Mouse (Mus musculus): ENCODE measurements at regions not wholly inside any gene's neighbourhood (a gene's known extent, or its start where the extent isn't known, plus 50 kb on each side); places are given as distances from the start of the nearest gene placed in this dataset.

GRCm38 (mm10) chr6:117426363-117426762, 258.0 kb downstream of the Cxcl12 start:
- DNase-seq (ENCODE audit: low spot score), result no peak

GRCm38 (mm10) chr6:117427351-117428142, 259.2 kb downstream of the Cxcl12 start:
- DNase-seq (ENCODE audit: low spot score), result no peak

- DNase-seq (ENCODE audit: low spot score), result no peak
These were observed 260.1 kb downstream of the Cxcl12 start for GRCm38 (mm10) chr6:117428441-117428840.

- DNase-seq (ENCODE audit: low spot score), result peak; percentile 26
These were observed 262.8 kb downstream of the Cxcl12 start for GRCm38 (mm10) chr6:117430876-117431781.

- no peak for DNase-seq (ENCODE audit: low spot score)
These were observed 268.5 kb downstream of the Cxcl12 start for GRCm38 (mm10) chr6:117436851-117437250.

GRCm38 (mm10) chr6:117437411-117438101, 269.2 kb downstream of the Cxcl12 start:
- peak; percentile 45 for DNase-seq (ENCODE audit: low spot score)

GRCm38 (mm10) chr6:117448652-117449051, 280.3 kb downstream of the Cxcl12 start:
- DNase-seq (ENCODE audit: low spot score), result no peak

- DNase-seq (ENCODE audit: low spot score), result no peak
These were observed 282.7 kb downstream of the Cxcl12 start for GRCm38 (mm10) chr6:117451001-117451400.

- no peak for DNase-seq (ENCODE audit: low spot score)
These were observed 291.9 kb downstream of the Cxcl12 start for GRCm38 (mm10) chr6:117460193-117460592.

- no peak for DNase-seq (ENCODE audit: low spot score)
These were observed 296.8 kb downstream of the Cxcl12 start for GRCm38 (mm10) chr6:117465165-117465564.

GRCm38 (mm10) chr6:117465606-117466174, 297.4 kb downstream of the Cxcl12 start:
- no peak for DNase-seq (ENCODE audit: low spot score)

- DNase-seq (ENCODE audit: low spot score), result no peak
These were observed 311.0 kb downstream of the Cxcl12 start for GRCm38 (mm10) chr6:117479376-117479775.

- DNase-seq (ENCODE audit: low spot score), result no peak
These were observed 312.1 kb downstream of the Cxcl12 start for GRCm38 (mm10) chr6:117480396-117480795.

GRCm38 (mm10) chr6:117489161-117489560, 320.8 kb downstream of the Cxcl12 start:
- no peak for DNase-seq (ENCODE audit: low spot score)

- DNase-seq (ENCODE audit: low spot score), result no peak
These were observed 321.5 kb downstream of the Cxcl12 start for GRCm38 (mm10) chr6:117489761-117490396.

- DNase-seq (ENCODE audit: low spot score), result no peak
These were observed 326.6 kb downstream of the Cxcl12 start for GRCm38 (mm10) chr6:117494971-117495370.

- no peak for DNase-seq (ENCODE audit: low spot score)
These were observed 329.0 kb downstream of the Cxcl12 start for GRCm38 (mm10) chr6:117497337-117497736.

GRCm38 (mm10) chr6:117497904-117498303, 329.6 kb downstream of the Cxcl12 start:
- no peak for DNase-seq (ENCODE audit: low spot score)

- DNase-seq (ENCODE audit: low spot score), result no peak
These were observed 334.0 kb downstream of the Cxcl12 start for GRCm38 (mm10) chr6:117502346-117502745.

GRCm38 (mm10) chr6:117504771-117505170, 336.2 kb upstream of the Zfp637 start:
- no peak for DNase-seq (ENCODE audit: low spot score)

- no peak for DNase-seq (ENCODE audit: low spot score)
These were observed 335.5 kb upstream of the Zfp637 start for GRCm38 (mm10) chr6:117505431-117505830.
